In genomic region chr3:97665525-97665924, GRCm38 (mm10) we compare ENCODE assay signal across 42 mouse cellular contexts. TPM values are rescaled to one million over a fixed set of nuclear protein-coding genes. Genes with fewer than 3 reads are reported as not detected.
DNase-seq lines count a peak whose midpoint lies in the region; ATAC-seq and TF ChIP-seq lines count a peak whose summit lies in the region.
"Had no signal": no experiment of that assay in that cellular context is flagged by ENCODE, and none has a peak within 500 bp of the region (broad histone marks: within the 10 kb centered on the region; RNA-seq: fewer than 3 reads in every experiment).

No protein-coding gene starts in this region.

- no peak for TF ChIP-seq EP300 in MEL (IDR thresholded peaks at IDR 0.05; ENCODE audit: low read depth in 1 of 2, low read length in 2 of 2)

- H3K9me3 ChIP-seq in embryonic facial prominence, embryonic 14.5 days (ENCODE audit: control insufficient read depth, low read length): no peaks in the 10 kb centered on the region
- no peaks in the 10 kb centered on the region for H3K9me3 ChIP-seq in embryonic facial prominence, embryonic 10.5 days
- H3K9me3 ChIP-seq in heart, embryonic 16.5 days (replicated peaks; ENCODE audit: control insufficient read depth, low read length): no peaks in the 10 kb centered on the region
- no peaks in the 10 kb centered on the region for H3K9me3 ChIP-seq in MEL (replicated peaks; ENCODE audit: insufficient read depth, low read length)
- H3K9me3 ChIP-seq: embryonic facial prominence, embryonic 13.5 days; hindbrain, embryonic 13.5 days; kidney, embryonic 15.5 days; limb, embryonic 12.5 days; liver, embryonic 13.5 days; midbrain, embryonic 10.5 days; midbrain, embryonic 15.5 days; neural tube, embryonic 12.5 days had no signal

- WGBS in embryonic facial prominence, embryonic 14.5 days: 63% methylated on average over 9 of the region's 9 CpGs
- 88% methylated on average over 9 of the region's 9 CpGs for WGBS in embryonic facial prominence, embryonic 10.5 days
- WGBS in heart, embryonic 16.5 days: 50% methylated on average over 9 of the region's 9 CpGs

- no peak for TF ChIP-seq CTCF in MEL (IDR thresholded peaks at IDR 0.05 in 2 of 3, conservative IDR thresholded peaks at IDR 0.05 in 1 of 3; ENCODE audit: control insufficient read depth in 1 of 3, insufficient read depth in 1 of 3, low read depth in 2 of 3, low read length in 3 of 3, poor library complexity in 1 of 3, severe bottlenecking in 1 of 3)

- TF ChIP-seq RAD21 in MEL (IDR thresholded peaks at IDR 0.05; ENCODE audit: low read depth, low read length): no peak

- TF ChIP-seq POLR2A in MEL (IDR thresholded peaks at IDR 0.05; ENCODE audit: control insufficient read depth in 1 of 2, insufficient read depth in 1 of 2, low read depth in 1 of 2, low read length in 2 of 2, poor library complexity in 1 of 2): no peak

- H3K9ac ChIP-seq in embryonic facial prominence, embryonic 14.5 days (ENCODE audit: low read depth, low read length): no peak overlapping the region
- H3K9ac ChIP-seq in heart, embryonic 16.5 days (ENCODE audit: low read length): no peak overlapping the region
- no peak overlapping the region for H3K9ac ChIP-seq in MEL (ENCODE audit: control insufficient read depth, low read depth, low read length, poor library complexity, severe bottlenecking)
- H3K9ac ChIP-seq: embryonic facial prominence, embryonic 13.5 days; hindbrain, embryonic 13.5 days; kidney, embryonic 15.5 days; limb, embryonic 12.5 days; liver, embryonic 13.5 days; midbrain, embryonic 15.5 days; neural tube, embryonic 12.5 days had no signal

- intact Hi-C loops in heart, postnatal 10 days (cut with DNase I): no loop called here

- no peak overlapping the region for H3K4me3 ChIP-seq in embryonic facial prominence, embryonic 14.5 days (ENCODE audit: low read depth, low read length)
- H3K4me3 ChIP-seq in embryonic facial prominence, embryonic 10.5 days: no peak overlapping the region
- no peak overlapping the region for H3K4me3 ChIP-seq in heart, embryonic 16.5 days (ENCODE audit: low read length)
- H3K4me3 ChIP-seq in MEL (ENCODE audit: control insufficient read depth in 1 of 2, insufficient read depth in 1 of 2, low read depth in 2 of 2, low read length in 2 of 2): no peak overlapping the region
- H3K4me3 ChIP-seq: embryonic facial prominence, embryonic 13.5 days; erythroblast, embryonic 14.5 days; gastrocnemius, adult 2 months; hindbrain, embryonic 13.5 days; kidney, embryonic 15.5 days; layer of hippocampus, adult 2 months; left cerebral cortex, adult 2 months; limb, embryonic 12.5 days; liver, embryonic 13.5 days; midbrain, embryonic 10.5 days; midbrain, embryonic 15.5 days; neural tube, embryonic 12.5 days had no signal

- no peaks in the 10 kb centered on the region for H3K4me1 ChIP-seq in embryonic facial prominence, embryonic 14.5 days (ENCODE audit: control insufficient read depth, insufficient read depth, low read length)
- 0 out of 2 replicates have a peak, but pooled peaks cover 4% of the 10 kb centered on the region for H3K4me1 ChIP-seq in embryonic facial prominence, embryonic 10.5 days
- H3K4me1 ChIP-seq in heart, embryonic 16.5 days (ENCODE audit: control insufficient read depth, insufficient read depth, low read length): peaks cover 21% of the 10 kb centered on the region
- peaks cover 3 to 8% of the 10 kb centered on the region in 2 experiments for H3K4me1 ChIP-seq in MEL (ENCODE audit: control insufficient read depth in 1 of 2, insufficient read depth in 2 of 2, low read length in 2 of 2)
- H3K4me1 ChIP-seq: hindbrain, embryonic 13.5 days; kidney, embryonic 15.5 days; liver, embryonic 13.5 days; midbrain, embryonic 10.5 days; midbrain, embryonic 15.5 days; neural tube, embryonic 12.5 days had no signal

- no peak overlapping the region for H3K27ac ChIP-seq in embryonic facial prominence, embryonic 14.5 days (replicated peaks; ENCODE audit: low read depth, low read length)
- H3K27ac ChIP-seq in embryonic facial prominence, embryonic 10.5 days (replicated peaks): no peak overlapping the region
- 0 out of 2 replicates have a peak overlapping the region, but pooled peaks have one; percentile 19 for H3K27ac ChIP-seq in heart, embryonic 16.5 days (ENCODE audit: low read length)
- H3K27ac ChIP-seq in MEL (ENCODE audit: control insufficient read depth, low read depth, low read length): no peak overlapping the region
- H3K27ac ChIP-seq: embryonic facial prominence, embryonic 13.5 days; gastrocnemius, adult 2 months; hindbrain, embryonic 13.5 days; kidney, embryonic 15.5 days; layer of hippocampus, adult 2 months; left cerebral cortex, adult 2 months; limb, embryonic 12.5 days; liver, embryonic 13.5 days; macrophage; midbrain, embryonic 10.5 days; midbrain, embryonic 15.5 days; neural tube, embryonic 12.5 days had no signal

- H3K36me3 ChIP-seq in embryonic facial prominence, embryonic 14.5 days (ENCODE audit: control insufficient read depth, insufficient read depth, low read length): peaks cover 57% of the 10 kb centered on the region
- peaks cover 71% of the 10 kb centered on the region for H3K36me3 ChIP-seq in embryonic facial prominence, embryonic 10.5 days (replicated peaks)
- peaks cover 21% of the 10 kb centered on the region for H3K36me3 ChIP-seq in heart, embryonic 16.5 days (ENCODE audit: control insufficient read depth, insufficient read depth)
- H3K36me3 ChIP-seq in MEL (ENCODE audit: control insufficient read depth in 1 of 2, insufficient read depth in 2 of 2, low read length in 2 of 2): peaks cover 0 to 7% of the 10 kb centered on the region in 2 experiments; a peak in 2 of 4 replicates

- no peak overlapping the region for H3K4me2 ChIP-seq in embryonic facial prominence, embryonic 14.5 days (ENCODE audit: low read depth, low read length)
- H3K4me2 ChIP-seq in heart, embryonic 16.5 days (ENCODE audit: low read depth, low read length): no peak overlapping the region
- H3K4me2 ChIP-seq: embryonic facial prominence, embryonic 13.5 days; hindbrain, embryonic 13.5 days; kidney, embryonic 15.5 days; limb, embryonic 12.5 days; liver, embryonic 13.5 days; midbrain, embryonic 15.5 days; neural tube, embryonic 12.5 days had no signal

- DNase-seq in embryonic facial prominence, embryonic 14.5 days (ENCODE audit: low spot score): no peak
- no peak for DNase-seq in embryonic facial prominence, embryonic 10.5 days (ENCODE audit: low spot score)
- no peak for DNase-seq in heart, postnatal 10 days
- peak; percentile 37 for DNase-seq in MEL (ENCODE audit: low read depth, low spot score)
- DNase-seq in retina, embryonic 14.5 days (ENCODE audit: low spot score): no peak
- DNase-seq: adrenal gland, adult 8-10 months; cerebellum, adult 8-10 months; cerebellum, postnatal 36 days; embryo, embryonic 11 days; gastrocnemius, adult 2 months; gastrocnemius, postnatal 36 days; heart, postnatal 36 days; kidney, adult 18-20 months; kidney, postnatal 36 days; liver, embryonic 13.5 days; lung, adult 2 months; lung, postnatal 10 days; thymus, postnatal 14 days had no signal

- ATAC-seq in embryonic facial prominence, embryonic 14.5 days (ENCODE audit: low read depth): 0 out of 2 replicates have a peak, but pooled peaks have one; percentile 33
- ATAC-seq in heart, embryonic 16.5 days (replicated peaks; ENCODE audit: extremely low read depth, insufficient read depth, low FRiP score): 0 out of 2 replicates have a peak, but pooled peaks have one; percentile 49
- ATAC-seq in megakaryocyte progenitor cell, adult 5-6 weeks (replicated peaks; ENCODE audit: poor library complexity): peak; percentile 48
- ATAC-seq: forebrain, embryonic 16.5 days; midbrain, embryonic 15.5 days had no signal

- H3K27me3 ChIP-seq in embryonic facial prominence, embryonic 14.5 days (replicated peaks; ENCODE audit: control insufficient read depth, insufficient read depth, low read length): no peaks in the 10 kb centered on the region
- no peaks in the 10 kb centered on the region for H3K27me3 ChIP-seq in embryonic facial prominence, embryonic 10.5 days (replicated peaks; ENCODE audit: low read depth, poor library complexity, severe bottlenecking)
- no peaks in the 10 kb centered on the region for H3K27me3 ChIP-seq in heart, embryonic 16.5 days (ENCODE audit: control insufficient read depth, insufficient read depth, low read length)
- no peaks in the 10 kb centered on the region for H3K27me3 ChIP-seq in MEL (ENCODE audit: control insufficient read depth in 1 of 2, insufficient read depth in 2 of 2, low read length in 2 of 2)
- H3K27me3 ChIP-seq: CH12.LX; embryonic facial prominence, embryonic 13.5 days; hindbrain, embryonic 13.5 days; kidney, embryonic 15.5 days; limb, embryonic 12.5 days; liver, embryonic 13.5 days; midbrain, embryonic 15.5 days; neural tube, embryonic 12.5 days had no signal

- H3K79me2 ChIP-seq in MEL (ENCODE audit: control insufficient read depth, insufficient read depth, low read length, poor library complexity): no peaks in the 10 kb centered on the region

RNA-seq across cellular contexts. Expression of gene Prkab2, which starts 7.5 kb away (rescaled TPM):
- polyA plus RNA-seq in embryonic facial prominence, embryonic 14.5 days (2014; fragmentation: Nextera tagmentation; extraction: Ambion mirVana): 9.9 and 10.5 TPM in 2 replicates
- 7.2 and 7.3 TPM in 2 replicates for polyA plus RNA-seq in embryonic facial prominence, embryonic 10.5 days (2016; fragmentation: Nextera tagmentation; extraction: Ambion mirVana)
- 15.4 and 15.5 TPM in 2 replicates for polyA plus RNA-seq in heart, embryonic 16.5 days (2015; fragmentation: Nextera tagmentation; extraction: Ambion mirVana)
- total RNA-seq in heart, postnatal 10 days (2021): 10 to 100 TPM; 17.5 to 18.8 TPM
- 2.5 and 3.3 TPM in 2 replicates for total RNA-seq in MEL (2012; rRNA removed)
- 1 to 10 TPM in 1 of 2 experiments, not detected in 1; 7.0 TPM for polyA plus RNA-seq in MEL (2012; ENCODE audit: insufficient read depth in 1 of 2, insufficient read length in 2 of 2, low read depth in 1 of 2, low replicate concordance in 2 of 2, missing spikeins in 1 of 2)
- 3.4 and 4.0 TPM in 2 replicates for total RNA-seq in megakaryocyte progenitor cell, adult 5-6 weeks (2015)
- 2.7 and 4.0 TPM in 2 replicates for total RNA-seq in megakaryocyte progenitor cell, adult 5-6 weeks (2017)

RNA-seq across cellular contexts. Expression of gene Gm17651, which starts 9.0 kb away (rescaled TPM):
- polyA plus RNA-seq in embryonic facial prominence, embryonic 14.5 days (2014; fragmentation: Nextera tagmentation; extraction: Ambion mirVana): not detected in 2 replicates
- polyA plus RNA-seq in embryonic facial prominence, embryonic 10.5 days (2016; fragmentation: Nextera tagmentation; extraction: Ambion mirVana): not detected in 2 replicates
- polyA plus RNA-seq in heart, embryonic 16.5 days (2015; fragmentation: Nextera tagmentation; extraction: Ambion mirVana): not detected in 2 replicates
- not detected for total RNA-seq in heart, postnatal 10 days (2021)
- total RNA-seq in MEL (2012; rRNA removed): not detected in 2 replicates
- not detected for polyA plus RNA-seq in MEL (2012; ENCODE audit: insufficient read depth in 1 of 2, insufficient read length in 2 of 2, low read depth in 1 of 2, low replicate concordance in 2 of 2, missing spikeins in 1 of 2)
- total RNA-seq in megakaryocyte progenitor cell, adult 5-6 weeks (2015): not detected in 2 replicates
- not detected in 2 replicates for total RNA-seq in megakaryocyte progenitor cell, adult 5-6 weeks (2017)
- total RNA-seq: adrenal gland, adult 8-10 months; adrenal gland, postnatal 4 days; CH12.LX; ES-E14; gastrocnemius, adult 2 months; gastrocnemius, postnatal 36 days; heart, postnatal 36 days; layer of hippocampus, adult 2 months; layer of hippocampus, postnatal 14 days; left cerebral cortex, adult 2 months; left cerebral cortex, postnatal 25 days had no signal
- polyA plus RNA-seq: C2C12; embryonic facial prominence, embryonic 13.5 days; erythroblast, embryonic 14.5 days; forebrain, embryonic 11.5 days; forebrain, embryonic 16.5 days; hindbrain, embryonic 13.5 days; kidney, embryonic 15.5 days; limb, embryonic 12.5 days; liver, embryonic 13.5 days; lung, adult 2 months; macrophage; midbrain, embryonic 10.5 days; midbrain, embryonic 15.5 days; neural tube, embryonic 12.5 days; stomach, embryonic 14.5 days; testis, adult 2 months; urinary bladder, adult 2 months had no signal

RNA-seq across cellular contexts. Expression of gene Fmo5, which starts 36.9 kb away (rescaled TPM):
- 2.7 and 3.1 TPM in 2 replicates for polyA plus RNA-seq in embryonic facial prominence, embryonic 14.5 days (2014; fragmentation: Nextera tagmentation; extraction: Ambion mirVana)
- 0.48 and 0.62 TPM in 2 replicates for polyA plus RNA-seq in embryonic facial prominence, embryonic 10.5 days (2016; fragmentation: Nextera tagmentation; extraction: Ambion mirVana)
- 4.5 and 5.9 TPM in 2 replicates for polyA plus RNA-seq in heart, embryonic 16.5 days (2015; fragmentation: Nextera tagmentation; extraction: Ambion mirVana)
- 1 to 10 TPM; 7.5 to 7.6 TPM for total RNA-seq in heart, postnatal 10 days (2021)
- total RNA-seq in MEL (2012; rRNA removed): 0.12 and 0.16 TPM in 2 replicates
- under 1 TPM in 1 of 2 experiments, not detected in 1; 0.39 TPM for polyA plus RNA-seq in MEL (2012; ENCODE audit: insufficient read depth in 1 of 2, insufficient read length in 2 of 2, low read depth in 1 of 2, low replicate concordance in 2 of 2, missing spikeins in 1 of 2)
- total RNA-seq in megakaryocyte progenitor cell, adult 5-6 weeks (2015): 5.0 and 7.8 TPM in 2 replicates
- total RNA-seq in megakaryocyte progenitor cell, adult 5-6 weeks (2017): 3.3 and 4.2 TPM in 2 replicates

RNA-seq across cellular contexts. Expression of gene Chd1l, which starts 55.5 kb away (rescaled TPM):
- 11.7 and 13.3 TPM in 2 replicates for polyA plus RNA-seq in embryonic facial prominence, embryonic 14.5 days (2014; fragmentation: Nextera tagmentation; extraction: Ambion mirVana)
- 23.0 and 24.9 TPM in 2 replicates for polyA plus RNA-seq in embryonic facial prominence, embryonic 10.5 days (2016; fragmentation: Nextera tagmentation; extraction: Ambion mirVana)
- 14.4 and 16.1 TPM in 2 replicates for polyA plus RNA-seq in heart, embryonic 16.5 days (2015; fragmentation: Nextera tagmentation; extraction: Ambion mirVana)
- 10 to 100 TPM; 12.8 to 14.1 TPM for total RNA-seq in heart, postnatal 10 days (2021)
- 54.5 and 59.1 TPM in 2 replicates for total RNA-seq in MEL (2012; rRNA removed)
- 10 to 100 TPM in 1 of 2 experiments, not detected in 1; 70.5 TPM for polyA plus RNA-seq in MEL (2012; ENCODE audit: insufficient read depth in 1 of 2, insufficient read length in 2 of 2, low read depth in 1 of 2, low replicate concordance in 2 of 2, missing spikeins in 1 of 2)
- 21.1 and 21.3 TPM in 2 replicates for total RNA-seq in megakaryocyte progenitor cell, adult 5-6 weeks (2015)
- total RNA-seq in megakaryocyte progenitor cell, adult 5-6 weeks (2017): 45.9 and 57.4 TPM in 2 replicates
